Mouse (Mus musculus) erythroid progenitor cell, adult 5-6 weeks (primary cell): ENCODE results near the gene Gm20918. TPM values are rescaled to one million over a fixed set of nuclear protein-coding genes. Genes with fewer than 3 reads are reported as not detected.
"Not testable (repeated sequence)": the region's sequence is repeated elsewhere in the genome, so short reads cannot be mapped to it uniquely, and the experiment has no call there.

ENCODE experiments used
- ATAC-seq: replicated peaks from 2 replicates; pipeline ENCODE4 v1.8.0; 2016; ENCODE audit warnings: moderate number of reproducible peaks, mild to moderate bottlenecking, moderate TSS enrichment, inconsistent platforms; ENCODE audit not compliant: poor library complexity, low FRiP score, severe bottlenecking
- total RNA-seq, 2 experiments: library from RNA; stranded (forward) in 1 of 2; stranded (reverse) in 1 of 2; fragments of 150-400 nt in 1 of 2; fragments of 186-747, 209-891 nt in 1 of 2; gene quantifications; 2 replicates each; pipeline versions ENCODE4 v1.2.3 to v1.2.4; 2015 to 2017; ENCODE audit warnings: low replicate concordance in 2 of 2

Gene Gm20918
- total RNA-seq (2015; ENCODE audit: low replicate concordance), result not detected in 2 replicates
- not detected in 2 replicates for total RNA-seq (2017; ENCODE audit: low replicate concordance)

GRCm38 (mm10) chrY:5043637-5044036 lies at the start of gene Gm20918:
Gene Gm20918, plus strand, starts transcription at chrY:5043937.
- not testable (repeated sequence) for ATAC-seq

Other genes starting within 250 kb of the Gm20918 start
- gene Gm21820, start 205.5 kb downstream of the Gm20918 start, total RNA-seq (2015; ENCODE audit: low replicate concordance), result not detected in 2 replicates
- not detected in 2 replicates for gene Gm21820, start 205.5 kb downstream of the Gm20918 start, total RNA-seq (2017; ENCODE audit: low replicate concordance)